Mouse (Mus musculus): ENCODE results near the gene Adprh.

DNA sequence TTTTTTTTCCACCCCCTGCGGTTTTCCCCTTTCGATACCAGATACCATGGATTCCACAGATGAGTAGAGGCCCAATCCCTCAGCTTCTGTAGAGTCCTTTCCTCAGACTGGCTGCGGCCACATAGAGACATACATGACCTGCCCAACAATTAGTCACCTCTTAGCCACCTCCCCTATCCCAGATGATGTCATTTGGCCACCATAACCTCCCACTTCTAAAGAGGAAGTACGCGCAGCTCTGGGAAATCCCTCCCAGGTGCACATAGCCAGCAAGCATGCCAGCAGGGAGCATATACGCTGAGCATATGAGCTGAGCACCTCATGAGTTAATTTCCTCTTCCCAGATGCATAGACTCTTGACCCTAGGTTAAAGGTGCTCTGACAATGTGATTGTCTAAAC, 45.8 kb downstream of the Adprh start:
- TF ChIP-seq CTCF (IDR thresholded peaks at IDR 0.05; ENCODE audit: low read depth, low read length) (no peak), POLR2A (IDR thresholded peaks at IDR 0.05; ENCODE audit: extremely low read depth, insufficient read depth, low read length) (no peak)

Measured in liver, adult 2 months (tissue).